Mouse (Mus musculus) CH12.LX (cell line): ENCODE results near the gene Eif5.

ENCODE experiments used
- CHD1 ChIP-seq: IDR thresholded peaks from 2 replicates; pipeline ENCODE4 v1.6.1; 2012; ENCODE audit warnings: low read depth, low read length, improper control_type of control experiment, inconsistent platforms
- CHD2 ChIP-seq: IDR thresholded peaks from 2 replicates; pipeline ENCODE4 v1.6.1; 2011; ENCODE audit warnings: low read length, improper control_type of control experiment
- CTCF ChIP-seq, 2 experiments: IDR thresholded peaks in 1 of 2; conservative IDR thresholded peaks in 1 of 2; 2 replicates each; pipeline ENCODE4 v1.5.1; 2011 to 2012; ENCODE audit warnings: low read depth in 2 of 2, low read length in 2 of 2, improper control_type of control experiment in 1 of 2, inconsistent platforms in 1 of 2, mild to moderate bottlenecking in 1 of 2, moderate library complexity in 1 of 2
- E2F4 ChIP-seq: IDR thresholded peaks from 2 replicates; pipeline ENCODE4 v1.6.1; 2011; ENCODE audit warnings: low read depth, low read length, improper control_type of control experiment; ENCODE audit not compliant: insufficient replicate concordance
- POLR2A ChIP-seq: IDR thresholded peaks from 2 replicates; pipeline ENCODE4 v1.6.1; 2011; ENCODE audit warnings: low read depth, mild to moderate bottlenecking, improper control_type of control experiment, low read length
- RAD21 ChIP-seq: IDR thresholded peaks from 2 replicates; pipeline ENCODE4 v1.6.1; 2011; ENCODE audit warnings: low read depth, mild to moderate bottlenecking, low read length, improper control_type of control experiment, moderate library complexity
- ZMIZ1 ChIP-seq: IDR thresholded peaks from 2 replicates; pipeline ENCODE4 v1.6.1; 2012; ENCODE audit warnings: low read depth, mild to moderate bottlenecking, inconsistent platforms, low read length, improper control_type of control experiment

DNA sequence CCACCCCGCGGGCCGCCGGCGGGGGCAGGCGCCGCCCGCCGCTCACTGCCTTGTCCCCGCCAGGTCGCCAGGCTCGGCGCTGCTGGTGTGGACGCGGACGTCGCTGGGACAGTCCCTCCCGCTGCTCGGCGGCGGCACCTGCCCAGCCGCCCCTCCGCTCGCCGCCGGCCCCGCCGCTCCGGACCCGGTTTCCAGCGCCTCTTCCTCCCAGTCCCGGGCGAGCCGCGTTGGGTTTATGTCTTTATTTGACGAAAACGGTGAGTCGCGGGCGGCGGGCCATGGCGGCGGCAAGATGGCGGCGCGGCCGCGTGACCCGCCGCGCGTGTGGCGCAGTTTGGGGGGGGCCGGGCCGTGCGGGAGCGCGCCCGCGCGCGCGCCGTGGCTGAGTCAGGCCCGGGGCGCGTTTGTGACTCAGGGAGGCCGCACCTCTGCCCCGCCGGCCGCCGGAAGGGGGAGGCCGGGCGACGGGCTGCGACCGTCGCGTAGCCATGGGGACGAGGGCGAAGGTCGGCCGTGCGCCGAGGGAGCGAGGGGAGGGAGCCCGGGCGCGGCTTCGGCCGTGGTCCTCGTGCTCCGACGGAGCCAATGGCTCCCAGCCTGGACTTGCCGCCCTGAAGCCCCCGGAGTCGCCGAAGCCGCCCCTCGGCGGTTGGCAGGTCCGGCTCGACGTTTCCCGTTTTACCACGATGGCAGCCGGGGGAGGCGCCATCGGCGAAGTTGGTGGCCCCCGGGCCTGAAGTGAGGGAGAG lies 650 bp downstream of the Eif5 start:
- TF ChIP-seq ZMIZ1: no peak
- TF ChIP-seq CHD1: no peak
- no peak for TF ChIP-seq CTCF (conservative IDR thresholded peaks at IDR 0.05 in 1 of 2, IDR thresholded peaks at IDR 0.05 in 1 of 2; ENCODE audit: low read depth in 2 of 2, low read length in 2 of 2)
- no peak for TF ChIP-seq POLR2A
- no peak for TF ChIP-seq E2F4
- TF ChIP-seq CHD2: no peak
- TF ChIP-seq RAD21: no peak
